Mouse (Mus musculus): ENCODE measurements around the gene Wnt5b. TPM values are rescaled to one million over a fixed set of nuclear protein-coding genes. Genes with fewer than 3 reads are reported as not detected.

Wnt5b gene
- 1.0 TPM for polyA plus RNA-seq (2015; fragmentation: Illumina TruSeq; extraction: RNeasy Lipid Tissue Mini Kit (QIAGEN cat#74804); ENCODE audit: low read depth, low replicate concordance)

GRCm38 (mm10) chr6:119543803-119544517 is at the start of gene Wnt5b:
TSS of gene Wnt5b (minus strand) at chr6:119544347.

GRCm38 (mm10) chr6:119479343-119479875 is 64.7 kb downstream of the Wnt5b start, which contains the start of gene Fbxl14:
TSS of gene Fbxl14 (plus strand) at chr6:119479668.

GRCm38 (mm10) chr6:119417354-119417753 is 126.8 kb downstream of the Wnt5b start, which contains the start of gene Adipor2:
TSS of gene Adipor2 (minus strand) at chr6:119417704.

Other genes with a start within 250 kb of the Wnt5b start
- gene Lrtm2, start 213.6 kb downstream of the Wnt5b start, polyA plus RNA-seq (2015; fragmentation: Illumina TruSeq; extraction: RNeasy Lipid Tissue Mini Kit (QIAGEN cat#74804); ENCODE audit: low read depth, low replicate concordance): 46.9 TPM
- 42.5 TPM for gene Adipor2, start 126.6 kb downstream of the Wnt5b start, polyA plus RNA-seq (2015; fragmentation: Illumina TruSeq; extraction: RNeasy Lipid Tissue Mini Kit (QIAGEN cat#74804); ENCODE audit: low read depth, low replicate concordance)
- 16.6 TPM for gene Fbxl14, start 64.7 kb downstream of the Wnt5b start, polyA plus RNA-seq (2015; fragmentation: Illumina TruSeq; extraction: RNeasy Lipid Tissue Mini Kit (QIAGEN cat#74804); ENCODE audit: low read depth, low replicate concordance)